Mouse (Mus musculus) testis, postnatal 10 days (tissue): ENCODE results near the gene Prmt6.

Experiments used
- DNase-seq: peaks from one replicate; pipeline ENCODE4 v3.0.0; 2021; ENCODE audit warnings: low spot score

Prmt6 gene

DNA sequence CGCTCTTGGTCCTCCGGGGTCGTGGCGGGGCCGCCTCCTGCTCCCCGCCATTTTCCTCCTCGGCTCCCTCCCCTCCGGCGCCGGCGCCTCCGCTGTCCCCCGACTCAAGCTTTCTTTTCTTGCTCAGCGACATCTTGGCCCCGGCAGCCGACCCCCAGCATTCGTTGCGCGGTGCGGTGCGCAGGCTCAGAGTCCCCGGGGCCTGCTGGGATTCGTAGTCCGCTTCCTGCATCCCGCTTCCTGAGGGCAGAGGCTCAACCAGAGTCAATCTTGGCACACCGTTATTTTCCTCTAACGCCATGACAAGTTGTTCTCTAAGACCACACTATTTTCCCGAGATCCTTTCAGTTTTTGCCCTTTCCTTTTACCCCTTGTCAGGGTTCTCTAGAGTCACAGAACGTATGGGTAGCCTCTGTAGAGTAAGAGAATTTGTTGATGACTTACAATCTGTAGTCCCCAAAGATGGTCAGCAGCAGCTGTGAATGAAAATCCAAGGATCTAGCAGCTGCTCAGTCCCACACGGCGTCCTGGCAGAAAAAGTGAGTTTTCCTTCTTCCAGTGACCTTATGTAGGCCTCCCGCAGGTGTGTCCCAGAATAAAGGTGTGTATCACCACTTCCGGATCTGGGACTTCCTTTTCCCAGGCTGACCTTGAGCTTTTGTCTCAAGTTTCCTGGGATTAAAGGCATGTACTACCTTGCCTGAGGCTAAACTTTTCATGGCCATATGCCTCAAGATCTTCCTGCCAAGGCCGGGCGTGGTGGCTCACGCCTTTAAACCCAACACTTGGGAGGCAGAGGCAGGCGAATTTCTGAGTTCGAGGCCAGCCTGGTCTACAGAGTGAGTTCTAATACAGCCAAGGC is at the start of gene Prmt6:
Gene Prmt6 (minus strand): TSS at position 160 of the 862 bp plus-strand sequence.
- DNase-seq: peak; percentile 89

DNA sequence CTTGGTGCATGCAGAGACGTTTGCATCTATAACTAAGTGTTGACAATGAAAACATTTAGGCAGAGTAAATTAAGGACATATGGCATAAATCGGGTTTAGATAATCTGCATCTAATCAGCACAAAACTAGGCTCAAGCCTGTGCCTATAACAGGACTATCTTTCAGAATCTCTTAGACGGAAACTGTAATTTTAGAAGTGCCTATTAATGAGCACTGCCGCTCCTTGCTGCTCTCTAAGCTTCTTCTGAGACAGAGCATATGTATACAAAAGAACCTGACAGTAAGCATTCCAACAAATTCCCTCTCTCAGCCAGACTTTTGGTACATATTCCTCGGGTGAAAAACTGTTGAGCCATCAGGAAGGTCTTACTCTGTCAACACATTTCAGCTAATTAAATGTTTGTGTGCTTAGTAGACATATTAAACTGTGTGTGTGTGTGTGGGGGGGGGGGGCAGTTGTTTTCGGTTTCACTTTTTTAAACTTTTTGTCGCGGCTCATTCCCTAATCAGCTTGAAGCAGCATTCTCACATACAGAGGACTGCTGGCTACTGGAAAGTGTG is 39.8 kb upstream of the Prmt6 start:
- DNase-seq: no peak

DNA sequence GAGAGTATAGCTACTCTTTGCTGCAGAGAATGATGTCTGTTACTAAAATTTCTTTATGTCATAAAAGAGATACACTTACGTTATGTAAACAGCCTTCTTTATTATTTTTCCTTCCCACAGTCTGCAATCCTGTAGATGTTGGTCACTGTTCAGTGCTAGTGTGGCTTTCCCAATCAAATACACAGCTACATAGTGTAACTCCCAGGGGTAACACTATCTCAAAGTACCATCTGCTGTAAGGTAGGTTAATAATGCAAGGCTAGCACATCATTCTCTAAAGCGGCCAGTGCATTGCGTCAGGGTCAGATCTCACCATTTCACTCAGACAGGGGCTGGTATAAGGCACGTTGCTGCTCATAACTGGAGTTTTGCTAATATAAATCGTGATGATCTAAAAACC is 31.9 kb upstream of the Prmt6 start:
- no peak for DNase-seq

GRCm38 (mm10) chr3:110267790-110268189 is 17.0 kb upstream of the Prmt6 start:
- DNase-seq: no peak

DNA sequence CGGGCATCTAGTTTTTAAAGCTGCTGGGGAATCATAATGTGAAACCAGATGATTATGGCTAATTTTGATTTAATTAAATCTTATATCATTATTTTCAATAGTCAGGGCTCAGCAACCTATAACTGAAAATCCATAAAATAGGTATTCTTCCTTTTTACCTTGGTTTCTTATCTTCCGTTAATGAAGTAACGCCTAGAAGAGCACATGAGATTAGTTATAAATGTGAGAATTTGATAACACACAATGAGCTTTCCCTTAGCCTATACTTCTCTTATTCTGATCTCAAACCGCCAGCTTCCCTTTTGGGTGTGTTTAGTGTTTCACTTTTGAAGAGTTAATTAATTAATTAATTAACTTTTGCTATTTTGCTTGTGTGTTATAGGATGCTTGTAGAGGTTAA is 2.3 kb upstream of the Prmt6 start:
- DNase-seq: no peak

DNA sequence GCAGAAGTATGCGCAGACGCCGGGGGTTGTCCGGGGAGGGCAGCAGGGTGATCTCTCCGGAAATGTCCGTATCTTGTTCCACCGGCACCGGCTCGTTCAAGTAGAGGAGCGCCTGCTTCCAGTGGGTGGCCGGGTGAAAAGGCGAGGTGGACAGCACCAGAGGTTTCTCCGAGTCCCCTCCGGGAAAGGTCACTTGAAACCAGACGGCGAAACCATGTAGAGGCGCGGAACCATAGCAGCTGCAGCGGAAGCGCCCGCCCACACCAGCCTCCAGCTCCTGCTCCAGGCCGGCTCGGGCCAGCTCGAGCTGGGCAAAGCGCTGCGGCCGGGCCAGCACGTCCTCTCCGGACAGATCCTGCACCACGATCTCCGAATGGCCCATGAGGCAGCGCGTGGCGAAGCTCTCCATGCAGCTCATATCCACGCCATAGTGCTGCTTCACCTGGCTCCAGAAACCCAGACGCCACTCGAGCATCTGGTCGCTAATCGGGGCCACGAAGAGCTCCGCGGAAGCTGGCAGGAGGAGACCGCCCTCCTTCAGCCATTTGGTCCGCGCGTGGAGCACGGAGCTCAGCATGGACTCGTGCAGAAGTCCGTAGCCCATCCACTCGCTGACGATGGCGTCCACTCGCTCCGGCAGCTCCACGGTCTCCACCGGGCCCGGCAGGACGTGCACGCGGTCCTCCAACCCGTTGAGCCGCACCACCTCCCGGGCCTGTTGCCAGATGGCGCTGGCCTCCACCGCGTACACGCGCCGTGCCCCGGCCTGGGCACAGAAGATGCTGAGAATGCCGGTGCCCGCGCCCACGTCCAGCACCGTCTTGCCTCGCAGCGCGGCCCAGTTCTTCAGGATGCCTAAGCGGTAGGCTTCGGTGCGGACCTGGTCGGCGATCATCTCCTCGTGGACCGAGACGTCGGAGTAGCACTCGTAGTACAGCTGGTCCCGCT is 633 bp downstream of the Prmt6 start:
- DNase-seq: peak; percentile 81

DNA sequence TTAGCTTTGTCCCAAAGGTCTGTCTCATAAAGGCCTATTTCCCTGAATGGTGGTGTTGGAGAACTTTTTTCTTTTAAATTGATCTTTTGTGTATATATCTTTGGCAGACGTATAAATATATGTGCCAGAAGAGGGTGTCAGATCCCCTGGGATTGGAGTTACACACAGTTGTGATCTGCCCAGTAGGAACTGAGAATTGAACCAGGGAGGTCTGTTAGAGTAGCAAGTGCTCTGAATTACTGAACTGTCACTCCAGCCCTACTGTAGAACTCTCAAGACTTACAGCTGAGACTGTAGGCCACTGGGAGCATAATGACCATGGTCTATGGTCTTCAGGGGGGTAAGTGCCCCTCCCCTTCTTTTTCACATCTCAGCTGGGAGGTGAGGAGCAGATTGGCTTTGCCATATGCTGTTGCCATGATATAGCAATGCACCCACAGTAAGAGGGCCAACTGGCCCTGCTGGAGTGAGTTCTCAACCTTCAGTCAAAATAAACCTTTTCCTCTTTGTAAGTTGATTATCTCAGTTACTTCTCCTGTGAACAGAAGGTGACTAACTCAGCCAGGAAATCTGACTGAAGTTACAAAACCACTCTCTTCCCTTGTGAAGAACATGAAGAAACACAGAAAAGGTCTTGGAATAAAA is 13.9 kb downstream of the Prmt6 start:
- DNase-seq: no peak
